Mouse (Mus musculus): ENCODE measurements around the gene Wasl.

GRCm38 (mm10) chr6:24591525-24592218, 73.1 kb downstream of the Wasl start:
- TF ChIP-seq GATA1 (IDR thresholded peaks at IDR 0.05; ENCODE audit: borderline replicate concordance, low read length) (no peak), FLI1 (IDR thresholded peaks at IDR 0.05; ENCODE audit: low read length) (no peak)

Data from megakaryocyte, embryonic 14.5 days (primary cell).